Mouse (Mus musculus): ENCODE measurements around the gene Krt25. TPM values are rescaled to one million over a fixed set of nuclear protein-coding genes. Genes with fewer than 3 reads are reported as not detected.

The Krt25 gene
- polyA plus RNA-seq, 1 experiment = not detected

- no peak for DNase-seq
- WGBS = 55% methylated on average over 2 of the region's 2 CpGs
- Histone ChIP-seq H3K4me1 (ENCODE audit: control insufficient read depth, insufficient read depth, low read length) (no peaks in the 10 kb centered on the region), H3K4me3 (replicated peaks; ENCODE audit: extremely low read depth, low read depth, low read length) (no peak overlapping the region)
- TF ChIP-seq CTCF (IDR thresholded peaks at IDR 0.05; ENCODE audit: insufficient read depth, low read length) = no peak
- no peak for TF ChIP-seq POLR2A (IDR thresholded peaks at IDR 0.05; ENCODE audit: borderline replicate concordance, extremely low read depth, low read depth, low read length)
These were observed 6.9 kb upstream of the Krt25 start for GRCm38 (mm10) chr11:99329655-99330054.

GRCm38 (mm10) chr11:99321094-99321493, 1.7 kb downstream of the Krt25 start:
- TF ChIP-seq POLR2A (IDR thresholded peaks at IDR 0.05; ENCODE audit: borderline replicate concordance, extremely low read depth, low read depth, low read length) = no peak
- no peak for TF ChIP-seq CTCF (IDR thresholded peaks at IDR 0.05; ENCODE audit: insufficient read depth, low read length)
- Histone ChIP-seq H3K4me1 (ENCODE audit: control insufficient read depth, insufficient read depth, low read length) (no peaks in the 10 kb centered on the region), H3K4me3 (replicated peaks; ENCODE audit: extremely low read depth, low read depth, low read length) (no peak overlapping the region)
- DNase-seq = no peak
- WGBS = 87% methylated on average over 14 of the region's 14 CpGs

GRCm38 (mm10) chr11:99319127-99319526, 3.6 kb downstream of the Krt25 start:
- H3K4me3 ChIP-seq (replicated peaks; ENCODE audit: extremely low read depth, low read depth, low read length) = no peak overlapping the region
- no peak for DNase-seq
- H3K4me1 ChIP-seq (ENCODE audit: control insufficient read depth, insufficient read depth, low read length) = no peaks in the 10 kb centered on the region
- 33% methylated on average over 9 of the region's 9 CpGs for WGBS
- TF ChIP-seq CTCF (IDR thresholded peaks at IDR 0.05; ENCODE audit: insufficient read depth, low read length) = no peak
- TF ChIP-seq POLR2A (IDR thresholded peaks at IDR 0.05; ENCODE audit: borderline replicate concordance, extremely low read depth, low read depth, low read length) = no peak

GRCm38 (mm10) chr11:99316543-99316942, 6.2 kb downstream of the Krt25 start:
- DNase-seq = no peak
- WGBS = 56% methylated on average over 8 of the region's 8 CpGs
- TF ChIP-seq CTCF (IDR thresholded peaks at IDR 0.05; ENCODE audit: insufficient read depth, low read length) = no peak
- TF ChIP-seq POLR2A (IDR thresholded peaks at IDR 0.05; ENCODE audit: borderline replicate concordance, extremely low read depth, low read depth, low read length) = no peak
- Histone ChIP-seq H3K4me3 (replicated peaks; ENCODE audit: extremely low read depth, low read depth, low read length) (no peak overlapping the region), H3K4me1 (ENCODE audit: control insufficient read depth, insufficient read depth, low read length) (no peaks in the 10 kb centered on the region)

- Histone ChIP-seq H3K4me3 (replicated peaks; ENCODE audit: extremely low read depth, low read depth, low read length) (no peak overlapping the region), H3K4me1 (ENCODE audit: control insufficient read depth, insufficient read depth, low read length) (no peaks in the 10 kb centered on the region)
- TF ChIP-seq POLR2A (IDR thresholded peaks at IDR 0.05; ENCODE audit: borderline replicate concordance, extremely low read depth, low read depth, low read length) = no peak
- no peak for TF ChIP-seq CTCF (IDR thresholded peaks at IDR 0.05; ENCODE audit: insufficient read depth, low read length)
- 60% methylated on average over 2 of the region's 2 CpGs for WGBS
- no peak for DNase-seq
These were observed 8.2 kb downstream of the Krt25 start for GRCm38 (mm10) chr11:99314594-99314993.

GRCm38 (mm10) chr11:99310882-99311281, 11.9 kb downstream of the Krt25 start:
- no peaks in the 10 kb centered on the region for H3K4me1 ChIP-seq (ENCODE audit: control insufficient read depth, insufficient read depth, low read length)
- WGBS = 83% methylated on average over 1 of the region's 1 CpGs
- DNase-seq = peak; percentile 3
- no peak for TF ChIP-seq POLR2A (IDR thresholded peaks at IDR 0.05; ENCODE audit: borderline replicate concordance, extremely low read depth, low read depth, low read length)
- no peak for TF ChIP-seq CTCF (IDR thresholded peaks at IDR 0.05; ENCODE audit: insufficient read depth, low read length)
- no peak overlapping the region for H3K4me3 ChIP-seq (replicated peaks; ENCODE audit: extremely low read depth, low read depth, low read length)

GRCm38 (mm10) chr11:99307579-99307978, 15.2 kb downstream of the Krt25 start:
- no peak for TF ChIP-seq POLR2A (IDR thresholded peaks at IDR 0.05; ENCODE audit: borderline replicate concordance, extremely low read depth, low read depth, low read length)
- peak; percentile 47; the same call in 1 of the 2 replicates for TF ChIP-seq CTCF (IDR thresholded peaks at IDR 0.05; ENCODE audit: insufficient read depth, low read length)
- Histone ChIP-seq H3K4me3 (replicated peaks; ENCODE audit: extremely low read depth, low read depth, low read length) (no peak overlapping the region), H3K4me1 (ENCODE audit: control insufficient read depth, insufficient read depth, low read length) (no peaks in the 10 kb centered on the region)
- DNase-seq = peak; percentile 48
- WGBS = 19% methylated on average over 2 of the region's 2 CpGs

- no peak for DNase-seq
- Histone ChIP-seq H3K4me1 (ENCODE audit: control insufficient read depth, insufficient read depth, low read length) (no peaks in the 10 kb centered on the region), H3K4me3 (replicated peaks; ENCODE audit: extremely low read depth, low read depth, low read length) (no peak overlapping the region)
- 48% methylated on average over 5 of the region's 5 CpGs for WGBS
- TF ChIP-seq CTCF (IDR thresholded peaks at IDR 0.05; ENCODE audit: insufficient read depth, low read length) = no peak
These were observed 27.7 kb downstream of the Krt25 start for GRCm38 (mm10) chr11:99295039-99295438.

GRCm38 (mm10) chr11:99292846-99293245, 29.9 kb downstream of the Krt25 start:
- 55% methylated on average over 5 of the region's 5 CpGs for WGBS
- TF ChIP-seq POLR2A (IDR thresholded peaks at IDR 0.05; ENCODE audit: borderline replicate concordance, extremely low read depth, low read depth, low read length) (no peak), CTCF (IDR thresholded peaks at IDR 0.05; ENCODE audit: insufficient read depth, low read length) (peak; percentile 45)
- Histone ChIP-seq H3K4me1 (ENCODE audit: control insufficient read depth, insufficient read depth, low read length) (no peaks in the 10 kb centered on the region), H3K4me3 (replicated peaks; ENCODE audit: extremely low read depth, low read depth, low read length) (no peak overlapping the region)
- peak; percentile 4 for DNase-seq

GRCm38 (mm10) chr11:99284833-99285312, 37.9 kb downstream of the Krt25 start, which contains the start of gene Krt24:
TSS of gene Krt24 (minus strand) at chr11:99285262.
- no peak for DNase-seq
- TF ChIP-seq POLR2A (IDR thresholded peaks at IDR 0.05; ENCODE audit: borderline replicate concordance, extremely low read depth, low read depth, low read length) = no peak
- no peak for TF ChIP-seq CTCF (IDR thresholded peaks at IDR 0.05; ENCODE audit: insufficient read depth, low read length)
- WGBS = 45% methylated on average over 11 of the region's 11 CpGs
- H3K4me3 ChIP-seq (replicated peaks; ENCODE audit: extremely low read depth, low read depth, low read length) = no peak within 1 kb of the TSS
- H3K4me1 ChIP-seq (ENCODE audit: control insufficient read depth, insufficient read depth, low read length) = no peaks in the 10 kb centered on the region

Data from lung, adult 2 months (tissue).